Mouse (Mus musculus): ENCODE results near the gene Micall1. TPM values are rescaled to one million over a fixed set of nuclear protein-coding genes. Genes with fewer than 3 reads are reported as not detected.
A peak's percentile ranks its signal among the peaks of the same experiment; 100 is the strongest.

The Micall1 gene
- polyA plus RNA-seq, 2 experiments = 12.8 to 31.0 TPM

GRCm38 (mm10) chr15:79155572-79155971, 46.9 kb downstream of the Micall1 start:
- peaks cover 26% of the 10 kb centered on the region for H3K36me3 ChIP-seq (ENCODE audit: control insufficient read depth, insufficient read depth, low read length)
- H3K4me1 ChIP-seq (ENCODE audit: control insufficient read depth, insufficient read depth, low read length) = no peaks in the 10 kb centered on the region
- H3K4me3 ChIP-seq (replicated peaks; ENCODE audit: low read length) = no peak overlapping the region
- ATAC-seq (ENCODE audit: low FRiP score, low read depth) = no peak
- no peak for TF ChIP-seq POLR2A (IDR thresholded peaks at IDR 0.05; ENCODE audit: borderline replicate concordance, extremely low read depth, insufficient read depth, insufficient read length)
- H3K9ac ChIP-seq (ENCODE audit: low read depth, low read length, severe bottlenecking) = no peak overlapping the region
- H3K27me3 ChIP-seq (ENCODE audit: control insufficient read depth, insufficient read depth, low read length) = no peaks in the 10 kb centered on the region; the same call in 1 of the 2 replicates
- H3K4me2 ChIP-seq (replicated peaks; ENCODE audit: low read depth, low read length, severe bottlenecking) = no peak overlapping the region
- no peak for DNase-seq (ENCODE audit: low spot score)
- H3K9me3 ChIP-seq (ENCODE audit: control insufficient read depth, low read length) = no peaks in the 10 kb centered on the region
- H3K27ac ChIP-seq (replicated peaks; ENCODE audit: low read depth, low read length) = no peak overlapping the region
- 41% methylated on average over 3 of the region's 3 CpGs for WGBS

DNA sequence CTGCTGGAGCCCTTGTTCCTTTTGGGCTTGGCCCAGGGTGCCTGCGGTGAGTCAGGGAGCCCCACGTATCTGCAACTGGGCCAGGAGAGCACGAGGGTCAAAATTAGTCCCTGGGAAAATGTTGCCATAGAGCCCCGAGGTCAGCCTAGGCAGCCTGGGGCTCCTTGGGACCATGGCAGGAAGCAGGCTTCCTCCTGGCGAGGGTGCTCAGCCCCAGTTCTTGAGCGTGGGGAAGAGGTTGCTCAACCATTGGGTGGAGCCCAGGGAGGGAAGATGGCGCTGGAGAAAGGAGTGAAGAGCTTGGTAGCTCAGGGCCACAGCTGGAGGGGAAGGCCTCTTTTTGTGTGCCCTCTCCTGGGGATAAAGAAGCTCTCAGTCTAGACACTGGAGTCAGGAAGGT, 53.6 kb downstream of the Micall1 start:
- Histone ChIP-seq H3K4me2 (replicated peaks; ENCODE audit: low read depth, low read length, severe bottlenecking) (0 out of 2 replicates have a peak overlapping the region, but pooled peaks have one; percentile 4), H3K9me3 (ENCODE audit: control insufficient read depth, low read length) (no peaks in the 10 kb centered on the region), H3K9ac (ENCODE audit: low read depth, low read length, severe bottlenecking) (no peak overlapping the region), H3K27me3 (ENCODE audit: control insufficient read depth, insufficient read depth, low read length) (peaks cover 40% of the 10 kb centered on the region), H3K4me3 (replicated peaks; ENCODE audit: low read length) (no peak overlapping the region; the same call in 1 of the 2 replicates), H3K27ac (replicated peaks; ENCODE audit: low read depth, low read length) (no peak overlapping the region), H3K36me3 (ENCODE audit: control insufficient read depth, insufficient read depth, low read length) (no peaks in the 10 kb centered on the region), H3K4me1 (ENCODE audit: control insufficient read depth, insufficient read depth, low read length) (peaks cover 5% of the 10 kb centered on the region)
- TF ChIP-seq POLR2A (IDR thresholded peaks at IDR 0.05; ENCODE audit: borderline replicate concordance, extremely low read depth, insufficient read depth, insufficient read length) = no peak
- DNase-seq (ENCODE audit: low spot score) (no peak), ATAC-seq (ENCODE audit: low FRiP score, low read depth) (no peak)
- WGBS = 71% methylated on average over 7 of the region's 7 CpGs

GRCm38 (mm10) chr15:79162822-79163221, 54.1 kb downstream of the Micall1 start:
- no peaks in the 10 kb centered on the region for H3K36me3 ChIP-seq (ENCODE audit: control insufficient read depth, insufficient read depth, low read length)
- no peak overlapping the region for H3K9ac ChIP-seq (ENCODE audit: low read depth, low read length, severe bottlenecking)
- 47% methylated on average over 14 of the region's 14 CpGs for WGBS
- ATAC-seq (ENCODE audit: low FRiP score, low read depth) = no peak
- TF ChIP-seq POLR2A (IDR thresholded peaks at IDR 0.05; ENCODE audit: borderline replicate concordance, extremely low read depth, insufficient read depth, insufficient read length) = no peak
- no peak overlapping the region for H3K27ac ChIP-seq (replicated peaks; ENCODE audit: low read depth, low read length)
- H3K9me3 ChIP-seq (ENCODE audit: control insufficient read depth, low read length) = no peaks in the 10 kb centered on the region
- H3K4me2 ChIP-seq (replicated peaks; ENCODE audit: low read depth, low read length, severe bottlenecking) = peak overlapping the region; percentile 32; the same call in 1 of the 2 replicates
- H3K27me3 ChIP-seq (ENCODE audit: control insufficient read depth, insufficient read depth, low read length) = peaks cover 40% of the 10 kb centered on the region
- no peak for DNase-seq (ENCODE audit: low spot score)
- peak overlapping the region; percentile 31 for H3K4me3 ChIP-seq (replicated peaks; ENCODE audit: low read length)
- peaks cover 5% of the 10 kb centered on the region for H3K4me1 ChIP-seq (ENCODE audit: control insufficient read depth, insufficient read depth, low read length)

DNA sequence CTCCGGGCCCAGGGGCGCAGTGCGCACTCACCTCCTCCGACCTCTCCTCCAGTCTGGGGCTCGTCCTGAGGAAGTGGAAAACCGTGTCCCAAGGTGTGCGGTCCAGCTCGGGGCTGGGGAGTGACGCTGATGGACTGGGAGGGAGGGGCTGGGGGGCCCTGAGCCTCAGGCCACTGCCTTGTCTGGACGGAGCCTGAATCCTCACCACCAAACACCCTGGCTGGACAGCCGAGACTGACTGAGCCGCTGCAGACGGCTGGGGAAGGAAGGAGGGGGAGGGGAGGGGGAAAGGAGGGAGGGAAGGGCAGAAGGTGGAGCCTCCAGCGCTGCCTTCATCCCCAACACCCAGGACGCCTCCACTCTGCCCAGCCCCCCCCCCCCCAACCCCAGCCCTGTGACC, 55.6 kb downstream of the Micall1 start:
- no peak overlapping the region for H3K27ac ChIP-seq (replicated peaks; ENCODE audit: low read depth, low read length)
- no peak for TF ChIP-seq POLR2A (IDR thresholded peaks at IDR 0.05; ENCODE audit: borderline replicate concordance, extremely low read depth, insufficient read depth, insufficient read length)
- peak overlapping the region; percentile 31 for H3K4me3 ChIP-seq (replicated peaks; ENCODE audit: low read length)
- peak; percentile 27; the same call in 1 of the 2 replicates for ATAC-seq (ENCODE audit: low FRiP score, low read depth)
- H3K4me1 ChIP-seq (ENCODE audit: control insufficient read depth, insufficient read depth, low read length) = peaks cover 5% of the 10 kb centered on the region
- no peak for DNase-seq (ENCODE audit: low spot score)
- H3K36me3 ChIP-seq (ENCODE audit: control insufficient read depth, insufficient read depth, low read length) = no peaks in the 10 kb centered on the region
- peaks cover 40% of the 10 kb centered on the region for H3K27me3 ChIP-seq (ENCODE audit: control insufficient read depth, insufficient read depth, low read length)
- H3K9ac ChIP-seq (ENCODE audit: low read depth, low read length, severe bottlenecking) = no peak overlapping the region
- no peaks in the 10 kb centered on the region for H3K9me3 ChIP-seq (ENCODE audit: control insufficient read depth, low read length)
- peak overlapping the region; percentile 32 for H3K4me2 ChIP-seq (replicated peaks; ENCODE audit: low read depth, low read length, severe bottlenecking)
- 9% methylated on average over 11 of the region's 15 CpGs for WGBS

- Histone ChIP-seq H3K4me1 (ENCODE audit: control insufficient read depth, insufficient read depth, low read length) (peaks cover 5% of the 10 kb centered on the region), H3K27ac (replicated peaks; ENCODE audit: low read depth, low read length) (no peak within 1 kb of the TSS), H3K27me3 (ENCODE audit: control insufficient read depth, insufficient read depth, low read length) (peaks cover 40% of the 10 kb centered on the region), H3K36me3 (ENCODE audit: control insufficient read depth, insufficient read depth, low read length) (no peaks in the 10 kb centered on the region), H3K4me2 (replicated peaks; ENCODE audit: low read depth, low read length, severe bottlenecking) (peak within 1 kb of the TSS; percentile 32), H3K4me3 (replicated peaks; ENCODE audit: low read length) (peak within 1 kb of the TSS; percentile 31), H3K9ac (ENCODE audit: low read depth, low read length, severe bottlenecking) (no peak within 1 kb of the TSS), H3K9me3 (ENCODE audit: control insufficient read depth, low read length) (no peaks in the 10 kb centered on the region)
- 58% methylated on average over 5 of the region's 5 CpGs for WGBS
- ATAC-seq (ENCODE audit: low FRiP score, low read depth) (no peak), DNase-seq (ENCODE audit: low spot score) (no peak)
- no peak for TF ChIP-seq POLR2A (IDR thresholded peaks at IDR 0.05; ENCODE audit: borderline replicate concordance, extremely low read depth, insufficient read depth, insufficient read length)
Measured at GRCm38 (mm10) chr15:79165140-79165539, 56.4 kb downstream of the Micall1 start, which contains the start of gene Sox10. Gene Sox10 (minus strand): TSS chr15:79165240.

All from limb, embryonic 14.5 days (tissue).